Mouse (Mus musculus) cortical plate, adult 2 months (tissue): ENCODE measurements around the gene Ccdc90b.

Experiments
- CTCF ChIP-seq: fragments of 200-500 bp; IDR thresholded peaks from 2 replicates; pipeline ENCODE4 v1.5.1; 2011; ENCODE audit warnings: mild to moderate bottlenecking, control low read depth, low read length; ENCODE audit not compliant: insufficient read depth; ENCODE audit errors: extremely low read depth
- POLR2A ChIP-seq: fragments of 200-500 bp; IDR thresholded peaks from 2 replicates; pipeline ENCODE4 v1.6.1; 2011; ENCODE audit warnings: mild to moderate bottlenecking, low read length, control low read depth; ENCODE audit not compliant: insufficient read depth; ENCODE audit errors: extremely low read depth

GRCm38 (mm10) chr7:92590842-92591241, 29.9 kb downstream of the Ccdc90b start:
- TF ChIP-seq CTCF (no peak), POLR2A (no peak)
